Mouse (Mus musculus): ENCODE measurements at regions not wholly inside any gene's neighbourhood (a gene's known extent, or its start where the extent isn't known, plus 50 kb on each side); places are given as distances from the start of the nearest gene placed in this dataset.

DNA sequence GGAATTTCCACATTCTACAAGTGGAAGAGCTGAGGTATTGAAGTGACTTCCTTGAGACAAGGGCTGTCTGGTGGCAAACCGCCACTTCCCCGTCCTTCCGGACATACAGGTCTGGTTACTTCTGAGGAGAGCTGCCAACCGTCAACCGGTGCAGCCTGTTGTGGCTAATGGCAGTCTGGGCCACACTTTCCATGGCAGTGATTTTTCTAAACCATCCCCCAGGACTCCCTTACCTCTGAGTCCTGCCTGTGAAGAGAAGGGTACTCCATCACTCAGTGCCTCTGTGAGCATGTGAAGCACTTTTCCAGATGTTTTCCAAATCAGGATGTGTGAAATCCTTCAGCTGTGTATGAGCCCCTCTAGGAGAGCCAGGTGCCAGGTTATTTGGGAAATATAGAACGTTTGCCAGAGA is 95.3 kb upstream of the Tgfbr2 start:
- H3K79me2 ChIP-seq (replicated peaks; ENCODE audit: control insufficient read depth, extremely low read depth, insufficient read depth, poor library complexity, severe bottlenecking) = no peaks in the 10 kb centered on the region
- dilution Hi-C loops (cut with MboI; ENCODE audit: extremely low pct_ligation_motif_present, extremely low pct_unique_long_range_greater_than_20kb, low sequenced_read_pairs) = no loop called here
- no peaks in the 10 kb centered on the region for H3K36me3 ChIP-seq (replicated peaks in 1 of 2; ENCODE audit: control insufficient read depth in 1 of 2, insufficient read depth in 1 of 2, low read length in 1 of 2)
- H3K4me1 ChIP-seq (ENCODE audit: control insufficient read depth in 1 of 2, insufficient read depth in 2 of 2) = peaks cover 0 to 4% of the 10 kb centered on the region in 2 experiments; a peak in 1 of 4 replicates
- H3K27me3 ChIP-seq (replicated peaks) = no peaks in the 10 kb centered on the region
- no peak overlapping the region for H3K9ac ChIP-seq (ENCODE audit: insufficient read depth, low read depth)
- in situ Hi-C loops (cut with MboI; ENCODE audit: low pct_ligation_motif_present, low pct_unique_long_range_greater_than_20kb, low sequenced_read_pairs) = no loop called here
- no peak for DNase-seq (ENCODE audit: extremely low read depth)
- TF ChIP-seq ETS1 (conservative IDR thresholded peaks at IDR 0.05; ENCODE audit: low read depth, low read length) = no peak
- TF ChIP-seq MEF2A (IDR thresholded peaks at IDR 0.05; ENCODE audit: borderline replicate concordance, low read depth, low read length) = no peak
- no peak for TF ChIP-seq KAT2A (IDR thresholded peaks at IDR 0.05; ENCODE audit: insufficient replicate concordance, low read length)
- TF ChIP-seq MYC (IDR thresholded peaks at IDR 0.05; ENCODE audit: low read depth, low read length) = no peak
- TF ChIP-seq ZMIZ1 (IDR thresholded peaks at IDR 0.05; ENCODE audit: low read depth, low read length) = no peak
- no peak for TF ChIP-seq ELF1 (IDR thresholded peaks at IDR 0.05; ENCODE audit: low read depth, low read length)
- no peak for TF ChIP-seq MAX (IDR thresholded peaks at IDR 0.05; ENCODE audit: low read length)
- TF ChIP-seq RCOR1 (conservative IDR thresholded peaks at IDR 0.05; ENCODE audit: low read depth, low read length) = no peak
- no peak for TF ChIP-seq E2F4 (IDR thresholded peaks at IDR 0.05; ENCODE audit: insufficient replicate concordance, low read depth, low read length)
- no peak for TF ChIP-seq ZNF384 (IDR thresholded peaks at IDR 0.05; ENCODE audit: low read depth, low read length)
- TF ChIP-seq CHD2 (IDR thresholded peaks at IDR 0.05; ENCODE audit: low read length) = no peak
- no peak for TF ChIP-seq BHLHE40 (IDR thresholded peaks at IDR 0.05; ENCODE audit: low read depth, low read length)
- TF ChIP-seq HCFC1 (IDR thresholded peaks at IDR 0.05; ENCODE audit: low read depth, low read length) = no peak
- no peak for TF ChIP-seq USF2 (conservative IDR thresholded peaks at IDR 0.05; ENCODE audit: low read depth, low read length)
- no peak for TF ChIP-seq MAFK (IDR thresholded peaks at IDR 0.05; ENCODE audit: insufficient replicate concordance, low read length)
- TF ChIP-seq NELFE (IDR thresholded peaks at IDR 0.05; ENCODE audit: low read depth, low read length) = no peak
- no peak for TF ChIP-seq ZC3H11A (IDR thresholded peaks at IDR 0.05; ENCODE audit: low read depth, low read length)
- no peak for TF ChIP-seq JUN (IDR thresholded peaks at IDR 0.05; ENCODE audit: insufficient read depth, low read depth, low read length)
- no peak for TF ChIP-seq CTCF (conservative IDR thresholded peaks at IDR 0.05 in 1 of 2, IDR thresholded peaks at IDR 0.05 in 1 of 2; ENCODE audit: low read depth in 2 of 2, low read length in 2 of 2)
- H3K9me3 ChIP-seq (replicated peaks; ENCODE audit: low read length) = no peaks in the 10 kb centered on the region
- no peak overlapping the region for H3K4me2 ChIP-seq (ENCODE audit: insufficient read depth, low read depth, poor library complexity, severe bottlenecking)
- no peak overlapping the region for H3K4me3 ChIP-seq (replicated peaks in 1 of 3; ENCODE audit: low read depth in 2 of 3, low read length in 2 of 3, poor library complexity in 1 of 3)
- H3K27ac ChIP-seq (ENCODE audit: insufficient read depth, low read depth) = no peak overlapping the region

DNA sequence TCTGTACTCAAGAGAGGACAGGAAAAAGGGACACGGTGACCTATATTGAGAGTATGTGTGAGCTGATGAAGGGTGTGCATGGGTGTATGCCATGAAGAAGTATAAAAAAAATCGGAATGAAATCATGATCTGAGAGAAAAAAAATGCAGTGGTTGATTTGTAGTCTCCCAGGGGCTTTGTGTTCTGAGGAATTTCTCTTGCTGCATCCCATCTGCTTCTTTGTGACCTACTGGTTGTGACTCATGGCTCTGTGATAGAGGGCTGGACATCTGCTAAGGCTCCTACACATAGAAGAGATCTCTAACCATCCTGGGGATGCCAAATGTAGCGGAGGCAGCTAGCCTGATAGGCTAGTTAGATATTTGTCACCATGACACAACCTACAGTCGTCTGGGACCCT is 92.3 kb upstream of the Tgfbr2 start:
- Histone ChIP-seq H3K4me3 (replicated peaks in 1 of 3; ENCODE audit: low read depth in 2 of 3, low read length in 2 of 3, poor library complexity in 1 of 3) (no peak overlapping the region), H3K4me2 (ENCODE audit: insufficient read depth, low read depth, poor library complexity, severe bottlenecking) (no peak overlapping the region), H3K27me3 (replicated peaks) (no peaks in the 10 kb centered on the region), H3K9me3 (replicated peaks; ENCODE audit: low read length) (no peaks in the 10 kb centered on the region), H3K9ac (ENCODE audit: insufficient read depth, low read depth) (no peak overlapping the region), H3K36me3 (replicated peaks in 1 of 2; ENCODE audit: control insufficient read depth in 1 of 2, insufficient read depth in 1 of 2, low read length in 1 of 2) (no peaks in the 10 kb centered on the region), H3K27ac (ENCODE audit: insufficient read depth, low read depth) (no peak overlapping the region), H3K4me1 (ENCODE audit: control insufficient read depth in 1 of 2, insufficient read depth in 2 of 2) (peaks cover 6 to 11% of the 10 kb centered on the region in 2 experiments; a peak in 2 of 4 replicates), H3K79me2 (replicated peaks; ENCODE audit: control insufficient read depth, extremely low read depth, insufficient read depth, poor library complexity, severe bottlenecking) (no peaks in the 10 kb centered on the region)
- dilution Hi-C loops (cut with MboI; ENCODE audit: extremely low pct_ligation_motif_present, extremely low pct_unique_long_range_greater_than_20kb, low sequenced_read_pairs) (no loop called here), in situ Hi-C loops (cut with MboI; ENCODE audit: low pct_ligation_motif_present, low pct_unique_long_range_greater_than_20kb, low sequenced_read_pairs) (no loop called here)
- DNase-seq (ENCODE audit: extremely low read depth) = no peak
- TF ChIP-seq CHD1 (IDR thresholded peaks at IDR 0.05; ENCODE audit: low read depth, low read length) = no peak
- TF ChIP-seq JUN (IDR thresholded peaks at IDR 0.05; ENCODE audit: insufficient read depth, low read depth, low read length) = no peak
- no peak for TF ChIP-seq ETS1 (conservative IDR thresholded peaks at IDR 0.05; ENCODE audit: low read depth, low read length)
- no peak for TF ChIP-seq ZMIZ1 (IDR thresholded peaks at IDR 0.05; ENCODE audit: low read depth, low read length)
- no peak for TF ChIP-seq SMC3 (IDR thresholded peaks at IDR 0.05; ENCODE audit: low read depth, low read length)
- TF ChIP-seq BHLHE40 (IDR thresholded peaks at IDR 0.05; ENCODE audit: low read depth, low read length) = no peak
- TF ChIP-seq KAT2A (IDR thresholded peaks at IDR 0.05; ENCODE audit: insufficient replicate concordance, low read length) = no peak
- no peak for TF ChIP-seq CTCF (conservative IDR thresholded peaks at IDR 0.05 in 1 of 2, IDR thresholded peaks at IDR 0.05 in 1 of 2; ENCODE audit: low read depth in 2 of 2, low read length in 2 of 2)
- no peak for TF ChIP-seq ZNF384 (IDR thresholded peaks at IDR 0.05; ENCODE audit: low read depth, low read length)
- no peak for TF ChIP-seq HCFC1 (IDR thresholded peaks at IDR 0.05; ENCODE audit: low read depth, low read length)
- TF ChIP-seq TCF12 (IDR thresholded peaks at IDR 0.05; ENCODE audit: low read depth, low read length) = no peak
- no peak for TF ChIP-seq EP300 (IDR thresholded peaks at IDR 0.05; ENCODE audit: low read length)
- TF ChIP-seq RCOR1 (conservative IDR thresholded peaks at IDR 0.05; ENCODE audit: low read depth, low read length) = no peak
- TF ChIP-seq ELF1 (IDR thresholded peaks at IDR 0.05; ENCODE audit: low read depth, low read length) = no peak
